Mouse (Mus musculus) megakaryocyte, embryonic 14.5 days (primary cell): ENCODE data around the gene Fam173a.

Experiments used
- FLI1 ChIP-seq: IDR thresholded peaks from 2 replicates; pipeline ENCODE4 v1.6.1; 2012; ENCODE audit warnings: low read length, inconsistent platforms, mixed read lengths
- GATA1 ChIP-seq: IDR thresholded peaks from 3 replicates; pipeline ENCODE4 v1.6.1; 2012; ENCODE audit warnings: mixed read lengths, low read length, inconsistent platforms, borderline replicate concordance

DNA sequence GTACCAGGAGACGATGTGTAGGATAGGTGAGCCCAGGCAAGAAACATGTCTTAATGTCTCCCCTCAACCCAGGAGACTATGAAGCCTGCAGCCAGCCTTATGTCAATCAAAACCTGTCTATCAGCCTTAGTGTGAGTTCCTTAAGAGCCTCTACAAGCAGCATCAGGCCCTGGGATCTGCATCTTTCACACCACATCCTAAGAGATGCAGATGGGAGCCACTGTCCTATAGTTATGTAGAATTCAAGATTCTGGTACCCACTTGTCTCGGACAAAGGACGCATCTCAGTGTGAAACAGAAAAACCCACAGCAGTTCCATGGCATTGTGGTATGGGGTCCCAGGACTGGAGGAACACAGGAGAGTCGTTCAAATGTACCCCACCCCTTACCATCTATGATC, 37.6 kb downstream of the Fam173a start:
- TF ChIP-seq GATA1 (no peak), FLI1 (no peak)
